Mouse (Mus musculus) myocyte (in vitro differentiated cells): ENCODE results near the gene Taf1c. TPM values are rescaled to one million over a fixed set of nuclear protein-coding genes. Genes with fewer than 3 reads are reported as not detected.

Experiments used
- H3K27me3 ChIP-seq: one replicate; pipeline ENCODE4 v1.6.1; 2011; ENCODE audit not compliant: control insufficient read depth, insufficient read depth, insufficient read length
- H3K36me3 ChIP-seq: one replicate; pipeline ENCODE4 v1.6.1; 2011; ENCODE audit not compliant: control insufficient read depth, insufficient read depth
- H3K4me2 ChIP-seq: one replicate; pipeline ENCODE4 v1.6.1; 2011; ENCODE audit warnings: low read depth, control low read depth
- H3K4me3 ChIP-seq: one replicate; pipeline ENCODE4 v1.5.1; 2011; ENCODE audit warnings: mild to moderate bottlenecking, control low read depth, moderate library complexity
- H3K79me2 ChIP-seq: one replicate; pipeline ENCODE4 v1.6.1; 2011; ENCODE audit not compliant: control insufficient read depth, insufficient read depth
- H3ac ChIP-seq: one replicate; pipeline ENCODE4 v1.6.1; 2011; ENCODE audit not compliant: control insufficient read depth, insufficient read length
- CEBPB ChIP-seq: IDR thresholded peaks from 2 replicates; pipeline ENCODE4 v1.6.1; 2011; ENCODE audit warnings: mild to moderate bottlenecking, moderate library complexity; ENCODE audit not compliant: poor library complexity, insufficient read depth, severe bottlenecking
- E2F4 ChIP-seq: IDR thresholded peaks from one replicate; pipeline ENCODE4 v1.6.1; 2011; ENCODE audit warnings: mild to moderate bottlenecking, control low read depth, moderate library complexity; ENCODE audit not compliant: insufficient read depth
- MAX ChIP-seq: IDR thresholded peaks from one replicate; pipeline ENCODE4 v1.6.1; 2011; ENCODE audit warnings: low read depth, mild to moderate bottlenecking, control low read depth
- MYOD1 ChIP-seq, 3 experiments: IDR thresholded peaks; one replicate each; pipeline ENCODE4 v1.6.1; 2011; ENCODE audit warnings: control low read depth in 2 of 3, low read depth in 2 of 3, mild to moderate bottlenecking in 2 of 3, moderate library complexity in 1 of 3; ENCODE audit not compliant: insufficient read length in 2 of 3, control insufficient read depth in 1 of 3
- MYOG ChIP-seq, 3 experiments: IDR thresholded peaks; one replicate each; pipeline ENCODE4 v1.6.1; 2011; ENCODE audit warnings: control low read depth in 2 of 3, low read depth in 2 of 3, mild to moderate bottlenecking in 2 of 3; ENCODE audit not compliant: insufficient read length in 2 of 3, control insufficient read depth in 1 of 3, insufficient read depth in 1 of 3
- POLR2A ChIP-seq: IDR thresholded peaks from one replicate; pipeline ENCODE4 v1.6.1; 2011; ENCODE audit warnings: low read depth, mild to moderate bottlenecking, control low read depth, moderate library complexity; ENCODE audit not compliant: insufficient read length
- POLR2AphosphoS2 ChIP-seq: IDR thresholded peaks from one replicate; pipeline ENCODE4 v1.6.1; 2011; ENCODE audit warnings: low read depth, control low read depth; ENCODE audit not compliant: insufficient read length
- REST ChIP-seq: IDR thresholded peaks from one replicate; pipeline ENCODE4 v1.6.1; 2011; ENCODE audit warnings: mild to moderate bottlenecking, control low read depth, moderate library complexity; ENCODE audit not compliant: insufficient read depth, insufficient read length
- SRF ChIP-seq: IDR thresholded peaks from one replicate; pipeline ENCODE4 v1.6.1; 2011; ENCODE audit warnings: low read depth; ENCODE audit not compliant: control insufficient read depth, insufficient read length
- TCF12 ChIP-seq: IDR thresholded peaks from one replicate; pipeline ENCODE4 v1.6.1; 2011; ENCODE audit warnings: mild to moderate bottlenecking, control low read depth; ENCODE audit not compliant: poor library complexity, insufficient read depth, severe bottlenecking
- TCF3 ChIP-seq: IDR thresholded peaks from one replicate; pipeline ENCODE4 v1.6.1; 2011; ENCODE audit warnings: low read depth, control low read depth; ENCODE audit not compliant: insufficient read length
- USF1 ChIP-seq: IDR thresholded peaks from one replicate; pipeline ENCODE4 v1.6.1; 2011; ENCODE audit warnings: low read depth, mild to moderate bottlenecking, control low read depth, moderate library complexity
- polyA plus RNA-seq: library from polyadenylated mRNA; unstranded; fragments of >200 nt; fragmentation: generic; extraction: Trizol; gene quantifications from one replicate; pipeline ENCODE4 v1.2.1, GENCODE M21; 2012; ENCODE audit warnings: missing spikeins

Gene Taf1c
- polyA plus RNA-seq, 1 experiment: 6.8 TPM

- Histone ChIP-seq H3ac (no peak overlapping the region), H3K27me3 (peaks cover 79% of the 10 kb centered on the region), H3K36me3 (no peaks in the 10 kb centered on the region), H3K4me3 (no peak overlapping the region), H3K79me2 (no peaks in the 10 kb centered on the region), H3K4me2 (no peak overlapping the region)
- TF ChIP-seq MYOG (IDR thresholded peaks at IDR 0.05; ENCODE audit: control insufficient read depth in 1 of 3, insufficient read depth in 1 of 3, insufficient read length in 2 of 3, low read depth in 2 of 3): no peak
- no peak for TF ChIP-seq SRF
- no peak for TF ChIP-seq TCF3
- no peak for TF ChIP-seq E2F4
- TF ChIP-seq POLR2A: no peak
- no peak for TF ChIP-seq MAX
- TF ChIP-seq MYOD1 (IDR thresholded peaks at IDR 0.05; ENCODE audit: control insufficient read depth in 1 of 3, insufficient read length in 2 of 3, low read depth in 2 of 3): no peak
- TF ChIP-seq USF1: no peak
- no peak for TF ChIP-seq TCF12
- no peak for TF ChIP-seq POLR2AphosphoS2
- no peak for TF ChIP-seq CEBPB
- no peak for TF ChIP-seq REST
Measured at GRCm38 (mm10) chr8:119636766-119637165, 31.7 kb upstream of the Taf1c start.

GRCm38 (mm10) chr8:119635958-119636357, 30.9 kb upstream of the Taf1c start:
- H3ac ChIP-seq: no peak overlapping the region
- H3K27me3 ChIP-seq: peaks cover 81% of the 10 kb centered on the region

GRCm38 (mm10) chr8:119635378-119635777, 30.4 kb upstream of the Taf1c start, which contains the start of gene Kcng4:
Kcng4 (minus strand) TSS chr8:119635680.
- H3K36me3 ChIP-seq: no peaks in the 10 kb centered on the region
- no peak within 1 kb of the TSS for H3K4me3 ChIP-seq
- TF ChIP-seq MAX: no peak
- no peak for TF ChIP-seq POLR2A
- no peak for TF ChIP-seq TCF12
- H3ac ChIP-seq: no peak within 1 kb of the TSS
- peaks cover 80% of the 10 kb centered on the region for H3K27me3 ChIP-seq
- no peak within 1 kb of the TSS for H3K4me2 ChIP-seq
- no peaks in the 10 kb centered on the region for H3K79me2 ChIP-seq

More at GRCm38 (mm10) chr8:119635958-119636357, 30.9 kb upstream of the Taf1c start:
- no peaks in the 10 kb centered on the region for H3K79me2 ChIP-seq
- TF ChIP-seq POLR2A (no peak), MYOG (IDR thresholded peaks at IDR 0.05; ENCODE audit: control insufficient read depth in 1 of 3, insufficient read depth in 1 of 3, insufficient read length in 2 of 3, low read depth in 2 of 3) (no peak), SRF (no peak), MYOD1 (IDR thresholded peaks at IDR 0.05; ENCODE audit: control insufficient read depth in 1 of 3, insufficient read length in 2 of 3, low read depth in 2 of 3) (no peak), MAX (no peak), POLR2AphosphoS2 (no peak), USF1 (no peak), TCF12 (no peak), E2F4 (no peak), CEBPB (no peak), REST (no peak), TCF3 (no peak)
- H3K4me2 ChIP-seq: no peak overlapping the region
- H3K4me3 ChIP-seq: no peak overlapping the region
- H3K36me3 ChIP-seq: no peaks in the 10 kb centered on the region

- H3K36me3 ChIP-seq: no peaks in the 10 kb centered on the region
- H3ac ChIP-seq: no peak overlapping the region
- H3K79me2 ChIP-seq: no peaks in the 10 kb centered on the region
- peaks cover 80% of the 10 kb centered on the region for H3K27me3 ChIP-seq
- no peak overlapping the region for H3K4me2 ChIP-seq
- TF ChIP-seq MYOG (IDR thresholded peaks at IDR 0.05; ENCODE audit: control insufficient read depth in 1 of 3, insufficient read depth in 1 of 3, insufficient read length in 2 of 3, low read depth in 2 of 3): no peak
- TF ChIP-seq MYOD1 (IDR thresholded peaks at IDR 0.05; ENCODE audit: control insufficient read depth in 1 of 3, insufficient read length in 2 of 3, low read depth in 2 of 3): no peak
- TF ChIP-seq POLR2A: no peak
- no peak for TF ChIP-seq REST
- TF ChIP-seq CEBPB: no peak
- TF ChIP-seq E2F4: no peak
- TF ChIP-seq MAX: no peak
- TF ChIP-seq USF1: no peak
- no peak for TF ChIP-seq TCF12
- TF ChIP-seq POLR2AphosphoS2: no peak
- no peak for TF ChIP-seq SRF
- no peak for TF ChIP-seq TCF3
- H3K4me3 ChIP-seq: no peak overlapping the region
Measured at GRCm38 (mm10) chr8:119634616-119635336, 29.8 kb upstream of the Taf1c start.

- Histone ChIP-seq H3K4me2 (no peak overlapping the region), H3K79me2 (no peaks in the 10 kb centered on the region), H3K36me3 (no peaks in the 10 kb centered on the region), H3ac (no peak overlapping the region), H3K4me3 (no peak overlapping the region), H3K27me3 (peaks cover 91% of the 10 kb centered on the region)
- TF ChIP-seq MYOD1 (IDR thresholded peaks at IDR 0.05; ENCODE audit: control insufficient read depth in 1 of 3, insufficient read length in 2 of 3, low read depth in 2 of 3): no peak
- TF ChIP-seq TCF12: no peak
- no peak for TF ChIP-seq POLR2A
- TF ChIP-seq SRF: no peak
- TF ChIP-seq TCF3: no peak
- no peak for TF ChIP-seq E2F4
- no peak for TF ChIP-seq MAX
- TF ChIP-seq REST: no peak
- TF ChIP-seq USF1: no peak
- no peak for TF ChIP-seq POLR2AphosphoS2
- TF ChIP-seq CEBPB: no peak
- no peak for TF ChIP-seq MYOG (IDR thresholded peaks at IDR 0.05; ENCODE audit: control insufficient read depth in 1 of 3, insufficient read depth in 1 of 3, insufficient read length in 2 of 3, low read depth in 2 of 3)
Measured at GRCm38 (mm10) chr8:119632909-119633308, 27.9 kb upstream of the Taf1c start.
